Mouse (Mus musculus) adrenal gland, postnatal 4 days (tissue): ENCODE results near the gene Il34. TPM values are rescaled to one million over a fixed set of nuclear protein-coding genes. Genes with fewer than 3 reads are reported as not detected.

Experiments
- DNase-seq, 2 experiments: peaks; one replicate each; pipeline ENCODE4 v3.0.0; 2021 to 2022; ENCODE audit warnings: low spot score in 2 of 2, mixed read lengths in 2 of 2
- total RNA-seq, 2 experiments: library from RNA; stranded (reverse); gene quantifications; 2 replicates each; pipeline ENCODE4 v1.2.3; 2021

Gene Il34
- total RNA-seq, 2 experiments from 2014 or later = 5.6 to 9.2 TPM

GRCm38 (mm10) chr8:110711271-110711934, 94.3 kb downstream of the Il34 start:
- no peak for DNase-seq

GRCm38 (mm10) chr8:110710593-110710992, 95.1 kb downstream of the Il34 start:
- no peak for DNase-seq

- DNase-seq = no peak
Measured at GRCm38 (mm10) chr8:110708429-110708828, 97.3 kb downstream of the Il34 start.

- DNase-seq = no peak
Measured at GRCm38 (mm10) chr8:110706288-110706870, 99.3 kb downstream of the Il34 start.

- no peak for DNase-seq
Measured at GRCm38 (mm10) chr8:110705391-110706287, 100.1 kb downstream of the Il34 start.

- DNase-seq = no peak
Measured at GRCm38 (mm10) chr8:110704103-110704502, 101.6 kb downstream of the Il34 start.

- no peak for DNase-seq
Measured at GRCm38 (mm10) chr8:110703460-110704061, 102.2 kb downstream of the Il34 start.

- DNase-seq = no peak
Measured at GRCm38 (mm10) chr8:110702636-110703459, 102.9 kb downstream of the Il34 start.

GRCm38 (mm10) chr8:110700561-110700960, 105.2 kb downstream of the Il34 start:
- no peak for DNase-seq

GRCm38 (mm10) chr8:110699501-110699900, 106.2 kb downstream of the Il34 start:
- DNase-seq = no peak

- DNase-seq = no peak
Measured at GRCm38 (mm10) chr8:110698098-110698497, 107.6 kb downstream of the Il34 start.

GRCm38 (mm10) chr8:110697571-110697970, 108.2 kb downstream of the Il34 start:
- no peak for DNase-seq

GRCm38 (mm10) chr8:110696051-110696450, 109.7 kb downstream of the Il34 start:
- DNase-seq = no peak

- no peak for DNase-seq
Measured at GRCm38 (mm10) chr8:110695431-110695830, 110.3 kb downstream of the Il34 start.

- DNase-seq = no peak
Measured at GRCm38 (mm10) chr8:110694826-110695225, 110.9 kb downstream of the Il34 start.

GRCm38 (mm10) chr8:110694226-110694625, 111.5 kb downstream of the Il34 start:
- no peak for DNase-seq
